ENCODE assay signal across 8 mouse cellular contexts in genomic region chr6:147091136-147092120, GRCm38 (mm10). TPM values are rescaled to one million over a fixed set of nuclear protein-coding genes. Genes with fewer than 3 reads are reported as not detected.
DNase-seq lines count a peak whose midpoint lies in the region; ATAC-seq lines count a peak whose summit lies in the region.

Gene Klhl42, plus strand, starts transcription at chr6:147091379.

- no peaks in the 10 kb centered on the region for H3K27me3 ChIP-seq in hindbrain, embryonic 12.5 days

- ATAC-seq in hindbrain, embryonic 12.5 days (ENCODE audit: low FRiP score): peak; percentile 91

- H3K4me3 ChIP-seq in hindbrain, embryonic 12.5 days: peak within 1 kb of the TSS; percentile 60

- H3K36me3 ChIP-seq in hindbrain, embryonic 12.5 days: 0 out of 2 replicates have a peak, but pooled peaks cover 4% of the 10 kb centered on the region

- WGBS in hindbrain, embryonic 12.5 days: under 1% methylated on average over 95 of the region's 99 CpGs

- peak within 1 kb of the TSS; percentile 91 for H3K27ac ChIP-seq in hindbrain, embryonic 12.5 days

- H3K4me2 ChIP-seq in hindbrain, embryonic 12.5 days (replicated peaks): peak within 1 kb of the TSS; percentile 97

- H3K9me3 ChIP-seq in hindbrain, embryonic 12.5 days (replicated peaks): no peaks in the 10 kb centered on the region

- H3K4me1 ChIP-seq in hindbrain, embryonic 12.5 days: peaks cover 33% of the 10 kb centered on the region

- H3K9ac ChIP-seq in hindbrain, embryonic 12.5 days: peak within 1 kb of the TSS; percentile 83

- DNase-seq in MN1 (ENCODE audit: low spot score): peak; percentile 77
- peak; percentile 76 for DNase-seq in cerebellum, adult 8-10 months
- DNase-seq in frontal cortex, postnatal 14 days (ENCODE audit: low spot score in 2 of 2): peak; percentile 47 to 60
- peak; percentile 65 to 70 for DNase-seq in layer of hippocampus, postnatal 14 days (ENCODE audit: low spot score in 2 of 2)
- DNase-seq in lung, postnatal 10 days: peak; percentile 80
- peak; percentile 82 for DNase-seq in ovary, postnatal 36 days (ENCODE audit: low spot score)
- DNase-seq in thymus, postnatal 14 days: peak; percentile 90

RNA-seq across cellular contexts. Expression of gene Klhl42, which starts in this region (rescaled TPM):
- 10.5 and 11.9 TPM in 2 replicates for polyA plus RNA-seq in hindbrain, embryonic 12.5 days (2016; fragmentation: Nextera tagmentation; extraction: Ambion mirVana)
- 10 to 100 TPM; 21.9 to 23.8 TPM for total RNA-seq in layer of hippocampus, postnatal 14 days (2021)

Comparison
In these comparisons a context has a peak if more than half of its experiments do, and no peak if none do; other contexts are left out.
1. Peak in every context shown above with its lines: DNase-seq, ATAC-seq, H3K4me3 ChIP-seq and H3K27ac ChIP-seq.